Mouse (Mus musculus) megakaryocyte, adult 5-6 weeks (primary cell): Measurements from ENCODE around the gene Ifnlr1. TPM values are rescaled to one million over a fixed set of nuclear protein-coding genes. Genes with fewer than 3 reads are reported as not detected.

Experiments used
- ATAC-seq: 2 replicates; pipeline ENCODE4 v1.8.0; 2016; ENCODE audit warnings: mild to moderate bottlenecking, inconsistent platforms; ENCODE audit not compliant: poor library complexity, severe bottlenecking
- total RNA-seq, 2 experiments: library from RNA; stranded (forward) in 1 of 2; stranded (reverse) in 1 of 2; fragments of 153-499, 151-499 nt in 1 of 2; fragments of 221-1000, 200-1000 nt in 1 of 2; gene quantifications; 2 replicates each; pipeline versions ENCODE4 v1.2.3 to v1.2.4; 2015 to 2017

Gene Ifnlr1
- total RNA-seq, 2 experiments from 2014 or later = 2.8 to 8.6 TPM

DNA sequence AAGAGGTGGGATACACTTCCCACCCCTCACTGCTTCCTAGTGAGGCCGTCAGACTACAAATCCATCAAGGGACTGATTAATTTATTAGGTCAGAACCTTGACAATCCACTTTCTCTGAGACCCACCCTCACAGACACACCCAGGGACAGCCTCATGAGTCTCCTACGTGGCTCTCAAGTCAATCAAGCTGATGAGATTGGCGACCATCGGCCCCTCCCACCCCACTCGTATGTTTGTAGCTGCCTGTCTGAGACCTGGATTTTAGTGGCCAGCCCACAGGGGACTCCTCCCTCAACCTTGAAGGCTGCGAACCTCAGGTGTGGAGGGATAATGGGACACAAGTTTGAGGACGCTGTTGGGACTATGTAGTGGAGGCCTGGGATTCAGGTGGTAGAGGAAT, 53.1 kb downstream of the Ifnlr1 start:
- ATAC-seq = no peak

DNA sequence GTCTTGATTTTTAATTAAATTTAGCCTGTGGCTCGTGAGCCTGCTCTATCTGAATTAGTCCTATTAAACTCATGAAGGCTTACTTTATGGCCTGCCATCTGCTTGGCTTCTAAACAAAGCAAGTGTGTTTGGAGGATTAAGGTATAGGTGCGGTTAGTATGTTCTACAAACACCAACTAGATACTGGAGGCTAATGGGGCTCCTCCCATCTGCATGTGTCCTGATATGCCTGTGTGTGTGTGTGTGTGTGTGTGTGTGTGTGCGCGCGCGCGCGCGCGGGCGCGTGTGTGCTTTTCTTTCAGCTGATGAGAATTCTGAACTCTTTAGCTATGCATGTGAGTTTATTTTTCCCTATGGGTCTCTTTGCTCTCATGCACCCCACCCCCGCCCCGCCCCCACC, 53.6 kb downstream of the Ifnlr1 start:
- no peak for ATAC-seq

DNA sequence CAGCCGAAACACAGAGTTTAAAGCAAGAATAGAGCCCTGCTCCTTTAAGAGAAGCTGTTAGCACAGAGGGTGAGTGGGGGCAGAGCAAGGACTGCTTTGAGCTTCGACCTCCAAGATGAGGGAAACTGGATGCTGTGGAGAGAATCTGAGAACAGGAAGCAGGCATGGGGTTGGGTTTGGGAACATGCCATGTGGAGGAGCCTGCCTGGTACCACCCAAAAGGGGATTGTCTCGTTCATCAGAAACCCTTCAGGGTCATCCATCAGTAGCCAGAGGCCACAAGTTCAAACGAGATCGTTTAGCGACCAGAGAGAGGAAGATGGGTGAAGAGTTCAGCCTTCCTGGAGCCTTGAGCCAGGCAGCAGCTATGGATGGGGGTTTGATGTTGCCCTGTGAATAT, 57.4 kb downstream of the Ifnlr1 start:
- no peak for ATAC-seq

DNA sequence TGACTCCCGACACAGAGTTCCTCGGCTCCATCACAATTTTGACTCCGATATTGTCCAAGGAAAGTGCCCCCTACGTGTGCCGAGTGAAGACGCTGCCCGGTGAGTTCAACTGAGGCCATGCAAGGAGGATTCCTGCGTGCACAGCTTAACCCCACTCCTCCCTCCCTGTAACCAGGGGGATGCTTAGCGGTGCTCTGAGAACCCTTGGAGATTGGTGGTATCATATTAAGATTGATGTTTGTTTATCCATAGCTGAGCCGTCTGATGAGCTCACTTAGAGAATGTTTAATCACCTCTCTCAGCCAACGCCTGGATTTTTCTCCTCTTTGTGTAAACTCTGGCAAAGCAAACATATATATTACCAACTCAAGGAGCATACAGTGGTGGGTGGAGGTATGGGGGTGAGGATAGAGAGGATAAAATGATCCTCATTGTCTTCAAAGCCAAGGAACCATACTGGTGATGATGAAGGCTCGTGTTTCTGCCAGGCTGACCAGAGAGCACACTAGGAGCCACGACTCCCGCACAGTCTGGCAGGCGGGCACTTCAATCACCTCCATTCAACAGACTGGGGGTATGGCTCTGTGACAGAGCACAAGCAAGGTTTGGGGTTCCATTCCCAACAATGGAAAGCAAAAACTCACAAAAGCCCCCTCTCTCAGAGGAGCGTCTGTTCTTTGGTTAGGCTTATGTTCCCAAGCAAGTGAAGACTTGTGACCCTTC, 58.8 kb downstream of the Ifnlr1 start:
- no peak for ATAC-seq

DNA sequence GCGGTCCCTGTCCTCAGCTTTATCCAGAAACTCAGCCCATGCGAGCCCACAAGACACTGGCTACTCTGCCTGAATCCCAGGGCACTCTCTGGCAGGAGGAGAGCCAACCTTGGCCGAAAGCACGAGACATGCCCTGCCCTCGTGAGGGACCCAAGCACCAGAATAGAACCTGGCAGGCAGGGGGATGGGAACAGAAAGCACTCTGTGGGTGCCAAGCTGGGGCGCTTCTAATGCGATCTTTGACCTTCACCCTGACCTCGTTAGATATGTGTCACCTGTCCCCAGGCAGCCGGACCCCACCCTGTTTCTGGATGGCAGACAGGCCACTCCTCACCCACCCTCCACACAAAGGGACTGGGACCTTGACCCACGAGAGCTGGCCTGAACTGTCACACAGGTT, 59.5 kb downstream of the Ifnlr1 start:
- no peak for ATAC-seq

DNA sequence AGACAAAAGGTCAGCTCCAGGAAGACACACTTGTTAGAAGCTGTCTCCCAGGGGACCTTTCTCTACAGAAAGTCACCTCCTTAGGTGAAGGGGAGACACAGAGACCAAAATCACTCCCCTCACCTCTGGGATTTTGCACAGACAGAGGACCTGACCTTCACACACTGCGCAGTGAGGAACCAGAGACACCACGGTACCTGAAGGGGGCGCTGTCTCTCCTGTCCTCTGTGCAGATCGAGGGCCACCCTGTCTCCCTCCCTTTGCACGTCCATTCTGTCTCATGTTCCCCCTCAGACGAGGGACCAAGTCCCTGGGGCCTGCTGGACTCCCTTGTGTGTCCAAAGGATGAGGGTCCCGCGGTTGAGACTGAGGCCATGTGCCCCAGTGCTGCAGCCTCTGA, 64.8 kb downstream of the Ifnlr1 start:
- no peak for ATAC-seq

DNA sequence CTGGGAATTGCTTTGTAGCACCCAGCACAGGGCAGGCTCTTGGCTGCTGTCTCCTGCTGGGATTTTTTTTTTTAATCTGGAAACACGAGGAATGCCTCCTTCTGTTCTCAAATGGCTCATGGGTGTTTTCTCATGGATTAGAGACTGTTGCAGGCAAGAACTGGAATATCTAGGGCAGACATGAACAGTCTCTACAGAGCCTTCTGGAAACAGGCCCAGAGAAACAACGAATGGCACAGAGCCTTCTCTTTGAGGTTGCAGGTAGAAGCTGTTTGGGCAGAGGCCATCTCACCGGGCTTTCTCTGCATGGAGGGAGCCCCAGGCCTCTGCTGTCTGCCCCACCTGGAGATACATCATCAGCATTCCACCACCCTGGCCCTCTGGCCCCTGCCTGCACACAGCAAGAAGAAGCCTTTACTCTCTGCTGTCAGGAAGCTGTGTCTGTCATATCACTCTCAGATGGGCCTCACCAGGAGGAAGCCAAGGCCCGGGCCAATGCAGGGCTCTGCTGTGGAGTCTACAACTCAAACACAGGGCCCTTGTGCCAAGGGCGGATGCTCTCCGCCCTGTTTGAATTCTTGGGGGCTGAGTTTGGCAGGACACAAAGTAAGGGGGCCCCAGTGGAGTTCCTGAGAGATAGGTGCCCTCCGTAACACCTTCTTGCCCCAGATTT, 66.2 kb downstream of the Ifnlr1 start:
- no peak for ATAC-seq

DNA sequence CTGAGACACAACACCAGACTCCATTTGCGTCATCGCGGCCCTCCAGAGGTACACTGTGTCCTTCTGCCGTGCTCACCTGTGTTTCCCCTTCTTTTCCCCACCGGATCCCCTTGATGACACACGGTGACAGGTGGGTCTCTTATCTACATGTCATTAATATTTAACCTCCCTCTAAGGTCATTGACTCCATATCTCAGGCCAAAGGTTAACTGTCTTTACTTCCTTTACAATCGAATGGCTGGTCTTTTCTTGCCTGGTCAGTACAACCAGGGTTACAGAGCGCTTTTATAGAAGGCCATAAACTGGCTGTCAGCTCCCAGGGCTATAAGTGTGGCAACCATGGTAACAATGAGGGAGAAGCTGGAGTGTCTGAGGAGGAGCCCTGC, 66.7 kb downstream of the Ifnlr1 start:
- ATAC-seq = no peak

Other genes with a start within 250 kb of the Ifnlr1 start
- not detected in 2 replicates for gene Stpg1, start 191.5 kb upstream of the Ifnlr1 start, total RNA-seq (2015)
- gene Stpg1, start 191.5 kb upstream of the Ifnlr1 start, total RNA-seq (2017) = 0.18 TPM in 1 of 2 replicates, not detected in the other
- gene Nipal3, start 191.2 kb upstream of the Ifnlr1 start, total RNA-seq (2015) = 7.1 and 7.7 TPM in 2 replicates
- gene Nipal3, start 191.2 kb upstream of the Ifnlr1 start, total RNA-seq (2017) = 31.8 and 36.0 TPM in 2 replicates
- not detected in 2 replicates for gene Grhl3, start 112.7 kb upstream of the Ifnlr1 start, total RNA-seq (2015)
- gene Grhl3, start 112.7 kb upstream of the Ifnlr1 start, total RNA-seq (2017) = not detected in 2 replicates
- gene Il22ra1, start 41.9 kb downstream of the Ifnlr1 start, total RNA-seq (2015) = not detected in 2 replicates
- gene Il22ra1, start 41.9 kb downstream of the Ifnlr1 start, total RNA-seq (2017) = not detected in 2 replicates
- not detected in 2 replicates for gene Myom3, start 73.4 kb downstream of the Ifnlr1 start, total RNA-seq (2015)
- gene Myom3, start 73.4 kb downstream of the Ifnlr1 start, total RNA-seq (2017) = not detected in 2 replicates
- 104 and 125 TPM in 2 replicates for gene Srsf10, start 169.5 kb downstream of the Ifnlr1 start, total RNA-seq (2015)
- gene Srsf10, start 169.5 kb downstream of the Ifnlr1 start, total RNA-seq (2017) = 130 and 147 TPM in 2 replicates
- gene Pnrc2, start 187.6 kb downstream of the Ifnlr1 start, total RNA-seq (2015) = 248 and 273 TPM in 2 replicates
- 249 and 251 TPM in 2 replicates for gene Pnrc2, start 187.6 kb downstream of the Ifnlr1 start, total RNA-seq (2017)
- gene Cnr2, start 209.1 kb downstream of the Ifnlr1 start, total RNA-seq (2015) = 15.2 and 16.9 TPM in 2 replicates
- gene Cnr2, start 209.1 kb downstream of the Ifnlr1 start, total RNA-seq (2017) = 18.8 and 20.7 TPM in 2 replicates
- gene Fuca1, start 234.4 kb downstream of the Ifnlr1 start, total RNA-seq (2015) = 72.1 and 86.7 TPM in 2 replicates
- 143 and 189 TPM in 2 replicates for gene Fuca1, start 234.4 kb downstream of the Ifnlr1 start, total RNA-seq (2017)